Mouse (Mus musculus) cortical plate, adult 2 months (tissue): ENCODE measurements around the gene Cacybp. TPM values are rescaled to one million over a fixed set of nuclear protein-coding genes. Genes with fewer than 3 reads are reported as not detected.

Experiments
- H3K27ac ChIP-seq: fragments of 200-500 bp; 2 replicates; pipeline ENCODE4 v1.5.1; 2012; ENCODE audit warnings: low read length, control low read depth, inconsistent platforms; ENCODE audit not compliant: insufficient read depth
- H3K4me1 ChIP-seq: fragments of 200-500 bp; 2 replicates; pipeline ENCODE4 v1.6.1; 2011; ENCODE audit warnings: low read length; ENCODE audit not compliant: control insufficient read depth, insufficient read depth
- H3K4me3 ChIP-seq: fragments of 200-500 bp; 2 replicates; pipeline ENCODE4 v1.5.1; 2011; ENCODE audit warnings: mild to moderate bottlenecking, low read length, control low read depth; ENCODE audit not compliant: insufficient read depth
- CTCF ChIP-seq: fragments of 200-500 bp; IDR thresholded peaks from 2 replicates; pipeline ENCODE4 v1.5.1; 2011; ENCODE audit warnings: mild to moderate bottlenecking, control low read depth, low read length; ENCODE audit not compliant: insufficient read depth; ENCODE audit errors: extremely low read depth
- POLR2A ChIP-seq: fragments of 200-500 bp; IDR thresholded peaks from 2 replicates; pipeline ENCODE4 v1.6.1; 2011; ENCODE audit warnings: mild to moderate bottlenecking, low read length, control low read depth; ENCODE audit not compliant: insufficient read depth; ENCODE audit errors: extremely low read depth
- polyA plus RNA-seq: library from polyadenylated mRNA; depleted of rRNA; stranded (reverse); fragments of >200 nt; gene quantifications from 2 replicates; pipeline ENCODE4 v1.2.3, GENCODE M21; 2012

Cacybp gene
- polyA plus RNA-seq, 1 experiment: 47.6 TPM

GRCm38 (mm10) chr1:160245954-160246353, 33.3 kb upstream of the Cacybp start:
- Histone ChIP-seq H3K4me1 (peaks cover 5% of the 10 kb centered on the region; the same call in 1 of the 2 replicates), H3K4me3 (no peak overlapping the region), H3K27ac (no peak overlapping the region)
- no peak for TF ChIP-seq POLR2A
- TF ChIP-seq CTCF: no peak

DNA sequence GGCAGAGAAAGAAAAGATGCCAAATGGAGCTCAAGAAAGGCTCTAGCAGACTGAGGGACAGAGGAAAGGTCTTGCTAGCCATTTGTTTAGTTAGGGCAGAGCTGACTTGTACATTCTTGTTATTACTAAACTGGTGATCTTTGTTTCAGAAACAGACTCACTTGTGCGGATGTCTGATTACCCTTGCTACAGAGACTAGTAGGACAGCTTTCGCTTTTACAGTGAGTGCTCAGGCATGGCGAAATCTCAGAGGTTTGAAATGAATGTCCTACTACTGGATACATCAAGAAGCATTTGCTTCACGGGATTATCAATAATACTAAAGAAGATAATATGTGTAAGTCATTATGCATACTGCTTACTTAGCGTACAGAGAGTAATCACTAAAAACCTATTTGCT, 32.0 kb upstream of the Cacybp start:
- TF ChIP-seq CTCF (no peak), POLR2A (no peak)
- H3K4me3 ChIP-seq: no peak overlapping the region
- peaks cover 2% of the 10 kb centered on the region; the same call in 1 of the 2 replicates for H3K4me1 ChIP-seq
- H3K27ac ChIP-seq: no peak overlapping the region

DNA sequence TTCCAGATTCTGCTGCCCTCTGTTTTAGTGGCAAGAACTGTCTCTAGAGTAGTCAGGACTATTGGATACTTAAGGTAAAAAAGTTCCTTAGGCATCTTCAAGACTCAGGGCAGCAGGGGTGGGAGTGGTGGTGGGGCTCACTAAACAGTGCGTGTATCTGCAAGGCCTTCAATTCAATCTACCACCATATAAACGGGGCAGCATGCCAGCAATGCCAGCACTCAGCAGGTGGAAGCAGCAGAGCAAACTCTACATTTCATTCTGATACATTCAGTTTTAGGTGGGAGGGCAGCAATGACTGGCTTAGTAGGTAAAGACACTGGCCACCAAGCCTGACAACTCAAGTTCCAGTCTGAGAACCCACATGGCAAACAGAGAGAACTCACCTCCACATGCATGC, 27.4 kb upstream of the Cacybp start:
- no peak for TF ChIP-seq POLR2A
- no peak overlapping the region for H3K4me3 ChIP-seq
- peaks cover 2% of the 10 kb centered on the region for H3K4me1 ChIP-seq
- no peak overlapping the region for H3K27ac ChIP-seq

- no peak overlapping the region for H3K4me3 ChIP-seq
- TF ChIP-seq CTCF (no peak), POLR2A (no peak)
- no peak overlapping the region for H3K27ac ChIP-seq
- peaks cover 2% of the 10 kb centered on the region for H3K4me1 ChIP-seq
Measured at GRCm38 (mm10) chr1:160238852-160239443, 26.3 kb upstream of the Cacybp start.

DNA sequence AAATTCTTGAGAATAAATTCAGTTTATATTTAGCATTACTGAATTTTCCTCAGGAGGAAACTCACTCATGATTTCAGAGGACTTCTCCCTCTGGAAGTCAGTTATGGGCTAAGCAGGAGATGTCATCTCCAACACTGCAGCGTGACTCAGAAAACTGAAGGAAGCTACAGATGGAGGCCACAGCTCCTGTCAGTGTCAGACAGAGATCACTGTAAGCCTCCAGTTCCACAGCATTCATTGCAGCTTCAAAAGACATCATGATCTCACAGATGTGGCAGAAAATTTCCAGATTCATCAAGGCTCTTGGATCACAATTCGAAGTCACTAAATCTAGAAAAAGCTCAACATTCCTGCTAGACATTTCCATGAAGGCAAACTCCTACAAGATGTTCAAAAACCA, 25.3 kb upstream of the Cacybp start:
- Histone ChIP-seq H3K4me3 (no peak overlapping the region), H3K27ac (no peak overlapping the region), H3K4me1 (peaks cover 2% of the 10 kb centered on the region)
- TF ChIP-seq CTCF: no peak
- TF ChIP-seq POLR2A: no peak

- no peak overlapping the region for H3K27ac ChIP-seq
- no peak overlapping the region for H3K4me3 ChIP-seq
- no peak for TF ChIP-seq CTCF
- no peak for TF ChIP-seq POLR2A
Measured at GRCm38 (mm10) chr1:160233921-160234320, 21.2 kb upstream of the Cacybp start.

GRCm38 (mm10) chr1:160232113-160232512, 19.4 kb upstream of the Cacybp start:
- H3K4me3 ChIP-seq: no peak overlapping the region
- H3K27ac ChIP-seq: no peak overlapping the region
- no peak for TF ChIP-seq POLR2A
- TF ChIP-seq CTCF: no peak
- H3K4me1 ChIP-seq: no peaks in the 10 kb centered on the region

More at GRCm38 (mm10) chr1:160233921-160234320, 21.2 kb upstream of the Cacybp start:
- peaks cover 2% of the 10 kb centered on the region for H3K4me1 ChIP-seq

DNA sequence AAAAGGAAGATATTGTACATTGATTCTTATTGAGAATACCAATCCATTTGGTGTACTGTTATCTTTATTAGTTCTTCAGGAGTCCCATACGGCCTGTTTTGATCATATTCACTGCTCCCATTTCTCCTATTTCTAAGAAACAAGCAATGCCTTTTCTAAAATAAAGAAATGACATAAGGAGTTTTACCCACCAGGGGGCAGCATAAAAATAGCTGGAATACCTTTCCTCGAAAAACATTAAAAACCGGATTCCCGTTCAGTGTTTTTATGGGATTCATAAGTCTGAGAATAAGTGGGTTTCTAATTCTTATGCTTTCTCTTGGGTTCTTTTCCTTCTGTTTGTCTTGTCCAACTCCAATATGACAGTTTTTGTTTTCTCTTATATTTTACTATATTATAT, 18.3 kb upstream of the Cacybp start:
- H3K4me1 ChIP-seq: no peaks in the 10 kb centered on the region
- no peak overlapping the region for H3K4me3 ChIP-seq
- TF ChIP-seq POLR2A (no peak), CTCF (no peak)
- no peak overlapping the region for H3K27ac ChIP-seq

- no peak overlapping the region for H3K4me3 ChIP-seq
- H3K27ac ChIP-seq: no peak overlapping the region
- TF ChIP-seq CTCF (no peak), POLR2A (no peak)
- no peaks in the 10 kb centered on the region for H3K4me1 ChIP-seq
Measured at GRCm38 (mm10) chr1:160227850-160228249, 15.2 kb upstream of the Cacybp start.

GRCm38 (mm10) chr1:160227196-160227595, 14.5 kb upstream of the Cacybp start:
- H3K4me1 ChIP-seq: no peaks in the 10 kb centered on the region
- no peak overlapping the region for H3K4me3 ChIP-seq
- TF ChIP-seq POLR2A (no peak), CTCF (no peak)
- no peak overlapping the region for H3K27ac ChIP-seq
